In the genomic region with DNA sequence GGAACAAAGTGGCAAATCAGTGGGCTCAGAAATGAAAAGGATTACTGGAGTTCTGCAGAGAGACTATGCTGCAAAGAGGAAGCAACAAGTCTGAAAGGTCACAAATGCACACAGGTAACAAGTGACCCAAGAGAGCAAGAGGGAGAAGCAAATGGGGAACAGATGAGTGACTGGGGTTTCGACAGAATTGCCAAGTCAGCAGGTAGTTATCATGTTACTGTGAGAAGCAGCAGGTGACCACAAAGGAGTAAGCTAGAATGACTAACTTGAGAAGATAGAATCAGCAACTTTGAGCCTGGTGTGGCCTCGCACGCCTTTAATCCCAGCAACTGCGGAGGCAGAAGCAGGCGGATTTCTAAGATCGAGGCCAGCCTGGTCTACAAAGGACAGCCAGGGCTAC, we compare ENCODE assay signal across 23 mouse cellular contexts. TPM values are rescaled to one million over a fixed set of nuclear protein-coding genes. Genes with fewer than 3 reads are reported as not detected.
DNase-seq lines count a peak whose midpoint lies in the region; ATAC-seq and TF ChIP-seq lines count a peak whose summit lies in the region.
"Had no signal": no experiment of that assay in that cellular context is flagged by ENCODE, and none has a peak within 500 bp of the region (broad histone marks: within the 10 kb centered on the region; RNA-seq: fewer than 3 reads in every experiment).

No protein-coding gene starts in this region.

- no peak overlapping the region for H3K27ac ChIP-seq in MEL (ENCODE audit: control insufficient read depth, low read depth, low read length)
- H3K27ac ChIP-seq in layer of hippocampus, adult 2 months: no peak overlapping the region
- H3K27ac ChIP-seq: embryonic facial prominence, embryonic 12.5 days; forebrain, embryonic 15.5 days; heart, embryonic 10.5 days; hindbrain, embryonic 12.5 days had no signal

- DNase-seq in MEL (ENCODE audit: low read depth, low spot score): peak; percentile 27
- peak; percentile 33 for DNase-seq in induced T-regulatory cell, adult 2 months (ENCODE audit: low read depth)
- no peak for DNase-seq in layer of hippocampus, adult 2 months (ENCODE audit: low spot score in 2 of 2)
- DNase-seq in heart, adult 18-20 months: no peak
- no peak for DNase-seq in ovary, postnatal 14 days (ENCODE audit: low spot score)
- DNase-seq: adrenal gland, adult 8-10 months; adrenal gland, postnatal 36 days; cerebellum, adult 8-10 months; cerebellum, postnatal 14 days; embryo, embryonic 11 days; gastrocnemius, postnatal 14 days; heart, adult 11 months; heart, postnatal 10 days; heart, postnatal 4 days; kidney, adult 11 months; kidney, adult 9 months had no signal

- TF ChIP-seq RAD21 in MEL (IDR thresholded peaks at IDR 0.05; ENCODE audit: low read depth, low read length): no peak

- TF ChIP-seq CTCF in MEL (IDR thresholded peaks at IDR 0.05 in 2 of 3, conservative IDR thresholded peaks at IDR 0.05 in 1 of 3; ENCODE audit: control insufficient read depth in 1 of 3, insufficient read depth in 1 of 3, low read depth in 2 of 3, low read length in 3 of 3, poor library complexity in 1 of 3, severe bottlenecking in 1 of 3): no peak
- TF ChIP-seq CTCF in layer of hippocampus, adult 2 months (conservative IDR thresholded peaks at IDR 0.05): no peak

- no peaks in the 10 kb centered on the region for H3K4me1 ChIP-seq in MEL (ENCODE audit: control insufficient read depth in 1 of 2, insufficient read depth in 2 of 2, low read length in 2 of 2)
- H3K4me1 ChIP-seq: embryonic facial prominence, embryonic 12.5 days; forebrain, embryonic 15.5 days; heart, embryonic 10.5 days; hindbrain, embryonic 12.5 days had no signal

- no peaks in the 10 kb centered on the region for H3K27me3 ChIP-seq in MEL (ENCODE audit: control insufficient read depth in 1 of 2, insufficient read depth in 2 of 2, low read length in 2 of 2)
- H3K27me3 ChIP-seq: embryonic facial prominence, embryonic 12.5 days; forebrain, embryonic 15.5 days; hindbrain, embryonic 12.5 days had no signal

- H3K4me3 ChIP-seq in MEL (ENCODE audit: control insufficient read depth in 1 of 2, insufficient read depth in 1 of 2, low read depth in 2 of 2, low read length in 2 of 2): no peak overlapping the region
- H3K4me3 ChIP-seq in layer of hippocampus, adult 2 months: no peak overlapping the region
- H3K4me3 ChIP-seq: embryonic facial prominence, embryonic 12.5 days; forebrain, embryonic 15.5 days; heart, embryonic 10.5 days; hindbrain, embryonic 12.5 days had no signal

- TF ChIP-seq EP300 in MEL (IDR thresholded peaks at IDR 0.05; ENCODE audit: low read depth in 1 of 2, low read length in 2 of 2): no peak

- no peaks in the 10 kb centered on the region for H3K9me3 ChIP-seq in MEL (replicated peaks; ENCODE audit: insufficient read depth, low read length)
- H3K9me3 ChIP-seq: embryonic facial prominence, embryonic 12.5 days; forebrain, embryonic 15.5 days; heart, embryonic 10.5 days; hindbrain, embryonic 12.5 days had no signal

- ATAC-seq in CD4-positive, CD25-positive, alpha-beta regulatory T cell, adult 4 months: peak; percentile 37
- peak; percentile 44 for ATAC-seq in megakaryocyte progenitor cell, adult 5-6 weeks (replicated peaks; ENCODE audit: poor library complexity)
- ATAC-seq: forebrain, embryonic 15.5 days; hindbrain, embryonic 16.5 days had no signal

- H3K36me3 ChIP-seq in MEL (ENCODE audit: control insufficient read depth in 1 of 2, insufficient read depth in 2 of 2, low read length in 2 of 2): peaks cover 0 to 28% of the 10 kb centered on the region in 2 experiments; a peak in 3 of 4 replicates

- TF ChIP-seq POLR2A in MEL (IDR thresholded peaks at IDR 0.05; ENCODE audit: control insufficient read depth in 1 of 2, insufficient read depth in 1 of 2, low read depth in 1 of 2, low read length in 2 of 2, poor library complexity in 1 of 2): no peak

- no peak overlapping the region for H3K9ac ChIP-seq in MEL (ENCODE audit: control insufficient read depth, low read depth, low read length, poor library complexity, severe bottlenecking)
- H3K9ac ChIP-seq: embryonic facial prominence, embryonic 12.5 days; forebrain, embryonic 15.5 days; hindbrain, embryonic 12.5 days had no signal

- H3K79me2 ChIP-seq in MEL (ENCODE audit: control insufficient read depth, insufficient read depth, low read length, poor library complexity): no peaks in the 10 kb centered on the region

TF ChIP-seq in MEL, 35 proteins besides CTCF, POLR2A, EP300 and RAD21:
- TF ChIP-seq MAX (IDR thresholded peaks at IDR 0.05; ENCODE audit: low read length) (no peak), TBP (IDR thresholded peaks at IDR 0.05; ENCODE audit: low read depth, low read length) (no peak), CHD2 (IDR thresholded peaks at IDR 0.05; ENCODE audit: low read length) (no peak), MAFK (IDR thresholded peaks at IDR 0.05; ENCODE audit: borderline replicate concordance, low read depth, low read length) (peak; percentile 76)
TF ChIP-seq in MEL: peak in this region for 1.

RNA-seq across cellular contexts. Expression of gene Dmtf1, which starts 19.2 kb away (rescaled TPM):
- polyA plus RNA-seq in CD4-positive, CD25-positive, alpha-beta regulatory T cell, adult 4 months (2017; shearing (Covaris generic)): 100 to 1,000 TPM in 1 of 2 experiments, 10 to 100 TPM in 1; 95.6 to 104 TPM
- total RNA-seq in MEL (2012; rRNA removed): 18.7 and 19.7 TPM in 2 replicates
- polyA plus RNA-seq in MEL (2012; ENCODE audit: insufficient read depth in 1 of 2, insufficient read length in 2 of 2, low read depth in 1 of 2, low replicate concordance in 2 of 2, missing spikeins in 1 of 2): 10 to 100 TPM; 22.0 to 78.4 TPM
- 32.9 and 36.9 TPM in 2 replicates for total RNA-seq in megakaryocyte progenitor cell, adult 5-6 weeks (2015)
- total RNA-seq in megakaryocyte progenitor cell, adult 5-6 weeks (2017): 32.8 and 41.9 TPM in 2 replicates
- 10 to 100 TPM; 55.9 to 64.2 TPM for total RNA-seq in layer of hippocampus, adult 2 months (2021)
- 10 to 100 TPM; 10.1 to 12.3 TPM for total RNA-seq in heart, adult 18-20 months (2021)

RNA-seq across cellular contexts. Expression of gene Tmem243, which starts 41.9 kb away (rescaled TPM):
- polyA plus RNA-seq in CD4-positive, CD25-positive, alpha-beta regulatory T cell, adult 4 months (2017; shearing (Covaris generic)): 10 to 100 TPM; 40.6 to 63.2 TPM
- total RNA-seq in MEL (2012; rRNA removed): 3.5 and 5.1 TPM in 2 replicates
- 10 to 100 TPM in 1 of 2 experiments, not detected in 1; 14.9 TPM for polyA plus RNA-seq in MEL (2012; ENCODE audit: insufficient read depth in 1 of 2, insufficient read length in 2 of 2, low read depth in 1 of 2, low replicate concordance in 2 of 2, missing spikeins in 1 of 2)
- 30.1 and 30.4 TPM in 2 replicates for total RNA-seq in megakaryocyte progenitor cell, adult 5-6 weeks (2015)
- total RNA-seq in megakaryocyte progenitor cell, adult 5-6 weeks (2017): 18.3 and 19.9 TPM in 2 replicates
- total RNA-seq in layer of hippocampus, adult 2 months (2021): 1 to 10 TPM; 8.4 to 9.0 TPM
- 10 to 100 TPM; 10.0 to 12.3 TPM for total RNA-seq in heart, adult 18-20 months (2021)

Comparison
In these comparisons a context has a peak if more than half of its experiments do, and no peak if none do; other contexts are left out.
1. DNase-seq: peak in MEL (single experiment) and induced T-regulatory cell, adult 2 months (single experiment); none in layer of hippocampus, adult 2 months (0 of 2), heart, adult 18-20 months (0 of 2) and ovary, postnatal 14 days (single experiment).